Mouse (Mus musculus): ENCODE measurements around the gene B4galt3. TPM values are rescaled to one million over a fixed set of nuclear protein-coding genes. Genes with fewer than 3 reads are reported as not detected.

B4galt3 gene
- total RNA-seq (2021), result 10 to 100 TPM; 57.0 to 69.2 TPM
- long read RNA-seq, experiment 1, transcript B4galt3-201 (8 exons, 1,998 nt), result major isoform, 32 of 46 reads
- long read RNA-seq, experiment 1, partial matches to known transcripts, result 5 of 46 reads
- long read RNA-seq, experiment 1, other reads (novel, unspliced or antisense), result 8 of 46 reads
- long read RNA-seq, experiment 2, transcript B4galt3-201 (8 exons, 1,998 nt), result major isoform, 18 of 34 reads
- long read RNA-seq, experiment 2, partial matches to known transcripts, result 8 of 34 reads
- long read RNA-seq, experiment 2, other reads (novel, unspliced or antisense), result 8 of 34 reads

DNA sequence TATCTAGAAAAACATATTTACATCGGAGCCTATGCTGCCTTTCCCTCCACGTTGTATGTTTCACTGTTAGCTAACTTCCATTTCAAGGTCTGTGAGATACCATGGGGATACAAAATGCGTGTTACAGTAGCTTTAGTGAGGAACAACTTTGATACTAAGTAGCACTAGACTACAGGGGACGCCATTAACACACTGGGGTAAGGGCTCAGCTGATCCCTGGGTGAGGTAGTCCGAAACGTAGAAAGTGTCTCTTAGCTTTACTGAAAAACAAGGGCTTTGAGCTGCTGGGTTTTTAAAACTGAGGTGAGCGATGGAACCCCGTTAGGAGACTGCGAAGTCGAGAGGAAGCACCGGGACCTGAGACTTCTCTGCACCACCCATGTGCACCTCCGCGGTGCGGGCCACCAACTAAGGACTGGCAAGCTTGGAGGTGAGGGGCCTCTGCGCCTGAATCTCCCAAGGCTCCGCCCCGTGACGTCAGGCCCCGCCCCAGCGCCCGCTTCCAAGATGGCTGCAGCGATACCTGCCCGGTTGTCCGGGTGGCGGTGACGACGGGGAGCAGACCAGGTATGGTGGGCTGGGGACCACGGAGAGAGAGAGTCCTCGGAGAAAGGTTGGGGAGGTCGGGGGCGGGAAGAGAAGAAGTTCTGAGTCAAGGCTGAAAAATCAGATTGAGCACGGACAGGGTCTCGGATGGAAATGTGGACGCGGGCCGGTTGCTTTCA is at the start of gene B4galt3:
B4galt3 (plus strand) TSS at position 481 of the 725 bp plus-strand sequence.
- peak within 1 kb of the TSS; percentile 89 for H3K27ac ChIP-seq
- no peak for TF ChIP-seq CTCF (IDR thresholded peaks at IDR 0.05)
- DNase-seq (ENCODE audit: extremely low spot score in 1 of 2, low spot score in 2 of 2), result peak; percentile 94 to 97
- peak within 1 kb of the TSS; percentile 89 for H3K4me3 ChIP-seq
- intact Hi-C loops (cut with DNase I), result loop anchor here (1.0 kb wide), 1 partner anchor 11 kb away; the partner anchor contains the start of gene Ppox

- intact Hi-C loops (cut with DNase I), result loop anchor here (1.0 to 2.0 kb wide), 4 partner anchors 57 to 110 kb away; partner anchors contain the start of genes Mpz and Sdhc
- peak; percentile 87 to 91 for DNase-seq (ENCODE audit: extremely low spot score in 1 of 2, low spot score in 2 of 2)
- Histone ChIP-seq H3K4me3 (peak overlapping the region; percentile 77), H3K27ac (peak overlapping the region; percentile 86)
- TF ChIP-seq CTCF (IDR thresholded peaks at IDR 0.05), result peak; percentile 93
Observed at GRCm38 (mm10) chr1:171220871-171221270, 49.3 kb upstream of the B4galt3 start.

- H3K27ac ChIP-seq, result peak overlapping the region; percentile 86
- intact Hi-C loops (cut with DNase I), result loop anchor here (1.0 to 2.0 kb wide), 6 partner anchors 26 to 111 kb away; partner anchors contain the start of genes Mpz and Sdhc
- peak overlapping the region; percentile 77 for H3K4me3 ChIP-seq
- no peak for TF ChIP-seq CTCF (IDR thresholded peaks at IDR 0.05)
- DNase-seq (ENCODE audit: extremely low spot score in 1 of 2, low spot score in 2 of 2), result peak; percentile 29 to 39
Observed at GRCm38 (mm10) chr1:171221281-171222193, 48.6 kb upstream of the B4galt3 start.

- peak within 1 kb of the TSS; percentile 86 for H3K27ac ChIP-seq
- intact Hi-C loops (cut with DNase I), result loop anchor here (1.0 to 2.0 kb wide), 2 partner anchors 25 to 34 kb away; no protein-coding TSS in a partner anchor
Observed at GRCm38 (mm10) chr1:171222238-171223155, 47.6 kb upstream of the B4galt3 start, which contains the start of gene Tomm40l. Gene Tomm40l (minus strand): TSS chr1:171222514.

DNA sequence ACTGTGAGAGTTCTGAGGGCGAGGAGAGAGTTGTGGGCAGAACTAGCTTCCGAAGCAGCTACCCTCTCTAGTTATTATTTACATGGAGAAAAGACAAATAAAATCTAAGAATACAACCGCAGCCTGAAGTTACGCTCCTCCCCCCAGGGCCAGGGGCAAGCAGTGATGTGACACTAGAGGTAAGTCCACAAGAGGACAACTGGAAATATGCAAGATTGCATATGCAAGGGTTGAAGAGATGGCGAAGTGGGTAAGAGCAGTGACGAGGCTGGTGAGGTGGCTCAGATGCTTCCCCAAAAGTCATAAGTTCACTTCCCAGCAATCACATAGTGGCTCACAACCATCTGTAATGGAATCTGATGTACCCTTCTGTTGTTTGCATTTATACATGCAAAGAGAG is 47.0 kb upstream of the B4galt3 start:
- intact Hi-C loops (cut with DNase I), result loop anchor here (2.0 kb wide), 1 partner anchor 34 kb away; no protein-coding TSS in a partner anchor

More at GRCm38 (mm10) chr1:171222238-171223155, 47.6 kb upstream of the B4galt3 start, which contains the start of gene Tomm40l:
- peak; percentile 75 for TF ChIP-seq CTCF (IDR thresholded peaks at IDR 0.05)
- H3K4me3 ChIP-seq, result peak within 1 kb of the TSS; percentile 77
- DNase-seq (ENCODE audit: extremely low spot score in 1 of 2, low spot score in 2 of 2), result peak; percentile 85 to 92

DNA sequence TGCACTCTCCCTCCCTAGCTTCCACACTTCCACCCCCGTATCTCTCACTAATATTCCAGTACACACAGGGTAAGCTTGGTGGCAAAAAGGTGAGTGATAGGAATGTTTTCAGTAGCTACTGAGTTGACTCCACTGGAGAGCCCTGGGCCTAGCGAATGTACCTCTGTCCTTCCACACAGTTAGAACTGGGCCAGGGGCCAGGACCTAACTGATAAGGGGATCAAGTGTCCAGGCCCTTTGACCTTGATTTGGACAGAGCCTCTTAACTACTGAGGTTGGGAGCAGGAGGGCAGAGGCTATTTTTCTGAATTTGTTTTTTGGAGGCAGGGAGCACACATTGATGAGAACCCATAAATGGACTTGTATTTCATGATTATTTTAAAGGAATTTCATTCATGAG is 46.3 kb upstream of the B4galt3 start:
- Histone ChIP-seq H3K27ac (no peak overlapping the region), H3K4me3 (no peak overlapping the region)
- TF ChIP-seq CTCF (IDR thresholded peaks at IDR 0.05), result no peak
- intact Hi-C loops (cut with DNase I), result loop anchor here (2.0 kb wide), 1 partner anchor 33 kb away; no protein-coding TSS in a partner anchor
- no peak for DNase-seq (ENCODE audit: extremely low spot score in 1 of 2, low spot score in 2 of 2)

More for the DNA sequence above, 47.0 kb upstream of the B4galt3 start:
- no peak for TF ChIP-seq CTCF (IDR thresholded peaks at IDR 0.05)
- peak overlapping the region; percentile 80 for H3K27ac ChIP-seq
- DNase-seq (ENCODE audit: extremely low spot score in 1 of 2, low spot score in 2 of 2), result no peak
- H3K4me3 ChIP-seq, result peak overlapping the region; percentile 77

GRCm38 (mm10) chr1:171224857-171225256 is 45.3 kb upstream of the B4galt3 start, which contains the start of gene Apoa2:
Gene Apoa2 (plus strand): TSS chr1:171225054.
- no peak for DNase-seq (ENCODE audit: extremely low spot score in 1 of 2, low spot score in 2 of 2)
- no peak within 1 kb of the TSS for H3K27ac ChIP-seq
- no peak within 1 kb of the TSS for H3K4me3 ChIP-seq
- intact Hi-C loops (cut with DNase I), result no loop called here
- TF ChIP-seq CTCF (IDR thresholded peaks at IDR 0.05), result no peak

GRCm38 (mm10) chr1:171226780-171227179 is 43.3 kb upstream of the B4galt3 start:
- TF ChIP-seq CTCF (IDR thresholded peaks at IDR 0.05), result no peak
- intact Hi-C loops (cut with DNase I), result no loop called here

DNA sequence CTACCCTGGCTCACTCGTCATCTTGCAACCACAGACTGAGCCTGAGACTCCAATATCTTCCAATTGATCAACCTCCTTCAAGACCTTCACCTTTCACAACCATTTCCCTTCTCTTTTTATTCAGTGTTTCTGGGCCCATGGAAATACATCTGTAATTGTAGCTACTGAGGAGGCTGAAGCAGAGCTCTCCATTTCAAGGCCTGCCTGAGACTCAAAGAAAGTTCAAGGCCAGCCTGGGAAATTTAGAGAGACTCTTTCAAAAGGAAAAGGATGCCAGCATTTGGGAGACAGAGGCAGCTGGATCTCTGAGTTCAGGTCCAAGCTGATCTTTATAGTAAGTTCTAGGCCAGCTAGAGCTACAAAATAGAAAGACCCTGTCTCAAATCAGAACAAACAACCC is 42.2 kb upstream of the B4galt3 start:
- no peak overlapping the region for H3K4me3 ChIP-seq
- no peak overlapping the region for H3K27ac ChIP-seq
- DNase-seq (ENCODE audit: extremely low spot score in 1 of 2, low spot score in 2 of 2), result no peak
- intact Hi-C loops (cut with DNase I), result no loop called here
- no peak for TF ChIP-seq CTCF (IDR thresholded peaks at IDR 0.05)

More at GRCm38 (mm10) chr1:171226780-171227179, 43.3 kb upstream of the B4galt3 start:
- Histone ChIP-seq H3K4me3 (no peak overlapping the region), H3K27ac (no peak overlapping the region)
- no peak for DNase-seq (ENCODE audit: extremely low spot score in 1 of 2, low spot score in 2 of 2)

GRCm38 (mm10) chr1:171229750-171230149 is 40.4 kb upstream of the B4galt3 start:
- intact Hi-C loops (cut with DNase I), result no loop called here
- TF ChIP-seq CTCF (IDR thresholded peaks at IDR 0.05), result no peak
- H3K4me3 ChIP-seq, result no peak overlapping the region
- no peak for DNase-seq (ENCODE audit: extremely low spot score in 1 of 2, low spot score in 2 of 2)
- no peak overlapping the region for H3K27ac ChIP-seq

All from left cerebral cortex, adult 2 months (tissue).